Mouse (Mus musculus) T-helper 17 cell (primary cell): ENCODE data around the gene Tmem82.

Experiments
- in situ Hi-C, 2 experiments: fragments of 300-600 bp; cut with MboI, MseI; formaldehyde crosslinking; loops; 1 replicate in 1 of 2; 2 replicates in 1 of 2; pipeline ENCODE4 v1.15.1; 2025; ENCODE audit warnings: high pct_unique_total_duplicates in 2 of 2

Gene Tmem82

GRCm38 (mm10) chr4:141643118-141643855 lies 24.9 kb upstream of the Tmem82 start:
- in situ Hi-C loops, result loop anchor here in 1 of 2 experiments (10.0 kb wide), 1 partner anchor 1752 kb away; the partner anchor contains the start of gene Pramel1

- in situ Hi-C loops, result loop anchor here in 1 of 2 experiments (10.0 kb wide), 1 partner anchor 1753 kb away; the partner anchor contains the start of gene Pramel1
Measured at GRCm38 (mm10) chr4:141641961-141642811, 23.8 kb upstream of the Tmem82 start.

GRCm38 (mm10) chr4:141641353-141641771 lies 22.9 kb upstream of the Tmem82 start:
- in situ Hi-C loops, result loop anchor here in 1 of 2 experiments (10.0 kb wide), 1 partner anchor 1753 kb away; the partner anchor contains the start of gene Pramel1

- in situ Hi-C loops, result no loop called here
Measured at GRCm38 (mm10) chr4:141639474-141639873, 21.0 kb upstream of the Tmem82 start.

- in situ Hi-C loops, result no loop called here
Measured at GRCm38 (mm10) chr4:141636693-141637092, 18.3 kb upstream of the Tmem82 start.

GRCm38 (mm10) chr4:141635991-141636390 lies 17.6 kb upstream of the Tmem82 start:
- in situ Hi-C loops, result no loop called here

GRCm38 (mm10) chr4:141632111-141632873 lies 13.9 kb upstream of the Tmem82 start:
- in situ Hi-C loops, result no loop called here

GRCm38 (mm10) chr4:141631250-141631649 lies 12.8 kb upstream of the Tmem82 start:
- in situ Hi-C loops, result no loop called here

GRCm38 (mm10) chr4:141630021-141630420 lies 11.6 kb upstream of the Tmem82 start:
- in situ Hi-C loops, result no loop called here

GRCm38 (mm10) chr4:141628661-141629060 lies 10.2 kb upstream of the Tmem82 start:
- in situ Hi-C loops, result loop anchor here in 1 of 2 experiments (10.0 kb wide), 1 partner anchor 1704 kb away; no protein-coding TSS in a partner anchor

GRCm38 (mm10) chr4:141627502-141627901 lies 9.1 kb upstream of the Tmem82 start:
- in situ Hi-C loops, result loop anchor here in 1 of 2 experiments (10.0 kb wide), 1 partner anchor 1703 kb away; no protein-coding TSS in a partner anchor

- in situ Hi-C loops, result loop anchor here in 1 of 2 experiments (10.0 kb wide), 1 partner anchor 1701 kb away; no protein-coding TSS in a partner anchor
Measured at GRCm38 (mm10) chr4:141625774-141626550, 7.5 kb upstream of the Tmem82 start.

- in situ Hi-C loops, result loop anchor here in 1 of 2 experiments (10.0 kb wide), 1 partner anchor 1700 kb away; no protein-coding TSS in a partner anchor
Measured at GRCm38 (mm10) chr4:141624983-141625773, 6.7 kb upstream of the Tmem82 start.

GRCm38 (mm10) chr4:141624134-141624533 lies 5.7 kb upstream of the Tmem82 start:
- in situ Hi-C loops, result loop anchor here in 1 of 2 experiments (10.0 kb wide), 1 partner anchor 1699 kb away; no protein-coding TSS in a partner anchor

GRCm38 (mm10) chr4:141623666-141624065 lies 5.2 kb upstream of the Tmem82 start, which contains the start of gene Slc25a34:
Gene Slc25a34 (minus strand): TSS chr4:141623821.
- in situ Hi-C loops, result loop anchor here in 1 of 2 experiments (10.0 kb wide), 1 partner anchor 1699 kb away; no protein-coding TSS in a partner anchor

GRCm38 (mm10) chr4:141623037-141623436 lies 4.6 kb upstream of the Tmem82 start:
- in situ Hi-C loops, result loop anchor here in 1 of 2 experiments (10.0 kb wide), 1 partner anchor 1698 kb away; no protein-coding TSS in a partner anchor

GRCm38 (mm10) chr4:141622580-141622979 lies 4.1 kb upstream of the Tmem82 start:
- in situ Hi-C loops, result loop anchor here in 1 of 2 experiments (10.0 kb wide), 1 partner anchor 1698 kb away; no protein-coding TSS in a partner anchor

- in situ Hi-C loops, result loop anchor here in 1 of 2 experiments (10.0 kb wide), 1 partner anchor 1697 kb away; no protein-coding TSS in a partner anchor
Measured at GRCm38 (mm10) chr4:141622091-141622490, 3.7 kb upstream of the Tmem82 start.

- in situ Hi-C loops, result loop anchor here in 1 of 2 experiments (10.0 kb wide), 1 partner anchor 1696 kb away; no protein-coding TSS in a partner anchor
Measured at GRCm38 (mm10) chr4:141621297-141621696, 2.9 kb upstream of the Tmem82 start.
